Mouse (Mus musculus) heart, embryonic 14.5 days (tissue): Measurements from ENCODE around the gene Lman2. TPM values are rescaled to one million over a fixed set of nuclear protein-coding genes. Genes with fewer than 3 reads are reported as not detected.

Experiments used
- ATAC-seq: fragments of 200-750 bp; cut with Nextera tagmentation; 2 replicates; pipeline ENCODE4 v1.8.0; 2017; ENCODE audit warnings: low read depth, moderate TSS enrichment; ENCODE audit not compliant: insufficient number of reproducible peaks, insufficient read depth, low FRiP score
- H3K27ac ChIP-seq, 2 experiments: fragments of 200-500 bp in 1 of 2; fragments of 300-500 bp in 1 of 2; sonication (generic) in 1 of 2; replicated peaks in 1 of 2; 2 replicates each; pipeline ENCODE4 v1.5.1; 2012 to 2014; ENCODE audit warnings: low read depth in 2 of 2, low read length in 2 of 2, control low read depth in 1 of 2, mild to moderate bottlenecking in 1 of 2, mixed read lengths in 1 of 2; ENCODE audit not compliant: control insufficient read depth in 1 of 2, insufficient read depth in 1 of 2
- H3K27me3 ChIP-seq: fragments of 300-500 bp; sonication (generic); 2 replicates; pipeline ENCODE4 v1.6.1; 2014; ENCODE audit warnings: mild to moderate bottlenecking, low read length, control low read depth; ENCODE audit not compliant: control insufficient read depth, insufficient read depth
- H3K36me3 ChIP-seq: fragments of 300-500 bp; sonication (generic); 2 replicates; pipeline ENCODE4 v1.6.1; 2014; ENCODE audit warnings: mild to moderate bottlenecking, control low read depth, low read length, mixed read lengths; ENCODE audit not compliant: control insufficient read depth, insufficient read depth
- H3K4me1 ChIP-seq, 2 experiments: fragments of 200-500 bp in 1 of 2; fragments of 300-500 bp in 1 of 2; sonication (generic) in 1 of 2; 2 replicates each; pipeline ENCODE4 v1.6.1; 2012 to 2014; ENCODE audit warnings: low read length in 2 of 2, control low read depth in 1 of 2, mixed read lengths in 1 of 2; ENCODE audit not compliant: control insufficient read depth in 2 of 2, insufficient read depth in 2 of 2
- H3K4me2 ChIP-seq: fragments of 300-500 bp; sonication (generic); 2 replicates; pipeline ENCODE4 v1.6.1; 2014; ENCODE audit warnings: mild to moderate bottlenecking, low read length
- H3K4me3 ChIP-seq, 2 experiments: fragments of 200-500 bp in 1 of 2; fragments of 300-500 bp in 1 of 2; sonication (generic) in 1 of 2; 2 replicates each; pipeline ENCODE4 v1.5.1; 2012 to 2014; ENCODE audit warnings: low read length in 2 of 2, mild to moderate bottlenecking in 2 of 2, control low read depth in 1 of 2, low read depth in 1 of 2, moderate library complexity in 1 of 2; ENCODE audit not compliant: control insufficient read depth in 1 of 2, insufficient read depth in 1 of 2
- H3K9ac ChIP-seq: fragments of 300-500 bp; sonication (generic); 2 replicates; pipeline ENCODE4 v1.6.1; 2014; ENCODE audit warnings: mild to moderate bottlenecking, low read length
- H3K9me3 ChIP-seq: fragments of 300-500 bp; sonication (generic); 2 replicates; pipeline ENCODE4 v1.6.1; 2016; ENCODE audit warnings: low read length, control low read depth; ENCODE audit not compliant: control insufficient read depth
- WGBS: fragments of 180-500 bp; shearing (Covaris S2); extraction: QIAGEN DNeasy Blood & Tissue Kit; methylation state at CpG from one replicate; pipeline ENCODE4 v1.1.7; 2014; 5-methylcytosine and 5-hydroxymethylcytosine counted together
- polyA plus RNA-seq: library from polyadenylated mRNA; unstranded; fragments of >200 nt; fragmentation: Nextera tagmentation; extraction: Ambion mirVana; gene quantifications from 2 replicates; pipeline ENCODE4 v1.2.1, GENCODE M21; 2014

Gene Lman2
- polyA plus RNA-seq, 1 experiment from 2014 or later: 73.6 TPM

DNA sequence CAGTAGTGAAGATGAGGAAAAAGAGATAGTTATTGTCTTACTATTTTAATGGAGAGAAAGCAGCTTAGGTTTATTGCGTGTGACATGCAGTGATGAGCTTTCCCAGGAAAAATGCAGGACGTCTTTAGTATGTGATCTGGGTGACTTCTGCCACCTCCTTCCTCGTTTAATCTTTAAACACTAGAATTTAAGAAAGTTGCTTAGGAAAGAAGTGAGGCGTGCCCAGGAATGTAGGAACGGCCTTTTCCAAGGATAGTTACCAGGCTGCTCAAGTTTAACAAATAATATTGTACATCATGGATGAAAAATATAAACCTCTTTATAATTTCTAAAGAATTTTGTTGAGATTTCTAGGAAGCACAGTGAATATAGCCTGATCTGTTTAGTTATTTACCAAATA is 61.7 kb downstream of the Lman2 start:
- Histone ChIP-seq H3K27ac (no peak overlapping the region), H3K27me3 (no peaks in the 10 kb centered on the region), H3K36me3 (peaks cover 99% of the 10 kb centered on the region), H3K4me1 (no peaks in the 10 kb centered on the region), H3K4me2 (no peak overlapping the region), H3K4me3 (no peak overlapping the region), H3K9ac (no peak overlapping the region), H3K9me3 (no peaks in the 10 kb centered on the region)
- WGBS: 86% methylated on average over 5 of the region's 5 CpGs
- ATAC-seq: no peak

DNA sequence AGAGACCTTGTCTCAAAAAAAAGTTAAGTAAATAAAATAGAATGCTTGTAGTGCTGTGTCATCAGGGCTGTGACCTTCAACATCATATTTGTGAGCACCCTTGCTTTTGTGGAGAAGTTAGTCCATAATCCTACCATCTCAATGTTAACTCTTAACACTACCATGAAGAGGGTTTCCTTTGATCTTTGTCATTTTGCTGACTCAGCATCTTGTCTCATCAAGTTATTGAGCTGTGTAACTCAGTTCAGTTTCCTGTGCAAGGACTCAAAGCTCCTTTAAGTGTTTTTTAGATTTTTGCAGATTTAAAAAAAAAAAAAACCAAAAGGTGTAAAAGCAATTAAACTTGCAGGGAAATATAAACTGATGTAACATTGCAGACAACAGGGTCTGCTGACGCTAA is 65.8 kb downstream of the Lman2 start:
- 89% methylated on average over 1 of the region's 1 CpGs for WGBS
- Histone ChIP-seq H3K36me3 (peaks cover 97% of the 10 kb centered on the region), H3K4me1 (no peaks in the 10 kb centered on the region)

More for the DNA sequence above, 65.8 kb downstream of the Lman2 start:
- H3K27ac ChIP-seq: no peak overlapping the region
- ATAC-seq: no peak
- H3K4me3 ChIP-seq: no peak overlapping the region
- H3K4me2 ChIP-seq: no peak overlapping the region
- no peaks in the 10 kb centered on the region for H3K9me3 ChIP-seq
- H3K9ac ChIP-seq: no peak overlapping the region
- H3K27me3 ChIP-seq: no peaks in the 10 kb centered on the region

Other genes with a start within 250 kb of the Lman2 start
- not detected in 2 replicates for gene Gm17617, start 229.2 kb downstream of the Lman2 start, polyA plus RNA-seq
- gene Fgfr4, start 210.1 kb downstream of the Lman2 start, polyA plus RNA-seq: 0.39 and 0.40 TPM in 2 replicates
- 53.5 and 57.3 TPM in 2 replicates for gene Nsd1, start 153.0 kb downstream of the Lman2 start, polyA plus RNA-seq
- 369 and 389 TPM in 2 replicates for gene Prelid1, start 42.3 kb downstream of the Lman2 start, polyA plus RNA-seq
- 73.1 and 78.7 TPM in 2 replicates for gene Rab24, start 40.8 kb downstream of the Lman2 start, polyA plus RNA-seq
- 20.4 and 22.3 TPM in 2 replicates for gene Mxd3, start 33.0 kb downstream of the Lman2 start, polyA plus RNA-seq
- 0.45 and 0.50 TPM in 2 replicates for gene Rgs14, start 6.9 kb upstream of the Lman2 start, polyA plus RNA-seq
- gene Slc34a1, start 35.4 kb upstream of the Lman2 start, polyA plus RNA-seq: not detected in 2 replicates
- not detected in 2 replicates for gene Pfn3, start 52.4 kb upstream of the Lman2 start, polyA plus RNA-seq
- not detected in 2 replicates for gene F12, start 64.0 kb upstream of the Lman2 start, polyA plus RNA-seq
- gene Grk6, start 82.3 kb upstream of the Lman2 start, polyA plus RNA-seq: 20.6 and 23.6 TPM in 2 replicates
- 0.24 and 0.30 TPM in 2 replicates for gene Prr7, start 101.5 kb upstream of the Lman2 start, polyA plus RNA-seq
- gene Dbn1, start 125.3 kb upstream of the Lman2 start, polyA plus RNA-seq: 51.8 and 53.5 TPM in 2 replicates
- 329 and 370 TPM in 2 replicates for gene Pdlim7, start 150.9 kb upstream of the Lman2 start, polyA plus RNA-seq
- 1.3 and 1.4 TPM in 2 replicates for gene Dok3, start 166.5 kb upstream of the Lman2 start, polyA plus RNA-seq
- 27.8 and 28.9 TPM in 2 replicates for gene Ddx41, start 173.9 kb upstream of the Lman2 start, polyA plus RNA-seq
- 16.8 and 19.5 TPM in 2 replicates for gene Fam193b, start 208.3 kb upstream of the Lman2 start, polyA plus RNA-seq
- 35.0 and 58.4 TPM in 2 replicates for gene Tmed9, start 210.9 kb upstream of the Lman2 start, polyA plus RNA-seq
- gene B4galt7, start 237.1 kb upstream of the Lman2 start, polyA plus RNA-seq: 16.4 and 17.2 TPM in 2 replicates